Mouse (Mus musculus): ENCODE results near the gene Adam15.

Gene Adam15

DNA sequence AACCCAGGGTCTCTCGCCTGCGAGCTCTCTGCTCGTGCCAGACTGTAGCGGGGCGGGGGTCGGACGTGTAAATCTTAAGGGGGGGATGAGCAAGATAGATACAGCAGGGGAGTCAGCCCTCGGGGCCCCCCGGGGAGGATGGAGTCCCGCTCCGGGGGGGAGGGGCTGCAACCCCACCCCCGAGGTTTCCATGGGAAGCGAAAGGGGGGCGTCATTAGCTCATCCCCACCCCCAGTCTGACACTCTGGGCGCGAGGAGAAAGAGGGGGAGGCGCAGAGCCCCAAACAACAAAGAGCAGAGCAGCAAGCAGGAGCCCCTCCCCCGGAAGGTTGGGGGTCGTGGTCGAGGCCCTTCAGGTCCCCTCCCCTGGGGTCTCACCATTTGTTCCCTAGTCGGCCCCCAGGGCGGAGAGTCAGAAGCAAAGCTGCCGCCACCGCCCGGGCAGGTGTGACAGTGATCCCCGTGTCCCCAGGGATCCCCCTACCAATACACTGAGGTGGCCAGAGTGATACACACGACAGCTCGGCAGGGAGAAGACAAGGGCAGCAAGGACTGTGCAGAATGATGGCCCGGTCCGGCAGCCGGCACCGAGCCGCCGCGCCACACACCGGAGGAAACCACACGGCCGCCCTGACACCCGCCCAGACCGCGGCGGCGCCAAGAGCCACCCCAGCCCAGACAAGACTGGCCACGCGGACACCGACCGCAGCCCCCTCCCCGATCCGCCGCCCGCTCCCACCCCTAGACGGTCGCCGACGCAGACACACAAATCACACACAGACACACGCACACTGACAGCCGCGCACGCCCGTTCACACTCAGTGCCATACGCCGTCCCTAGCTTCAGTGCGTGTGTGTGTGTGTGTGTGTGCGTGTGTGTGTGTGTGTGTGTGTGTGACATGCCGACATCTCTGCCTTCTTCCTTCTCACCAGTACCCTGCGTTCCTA is 28.3 kb downstream of the Adam15 start:
- DNase-seq = peak; percentile 34

DNA sequence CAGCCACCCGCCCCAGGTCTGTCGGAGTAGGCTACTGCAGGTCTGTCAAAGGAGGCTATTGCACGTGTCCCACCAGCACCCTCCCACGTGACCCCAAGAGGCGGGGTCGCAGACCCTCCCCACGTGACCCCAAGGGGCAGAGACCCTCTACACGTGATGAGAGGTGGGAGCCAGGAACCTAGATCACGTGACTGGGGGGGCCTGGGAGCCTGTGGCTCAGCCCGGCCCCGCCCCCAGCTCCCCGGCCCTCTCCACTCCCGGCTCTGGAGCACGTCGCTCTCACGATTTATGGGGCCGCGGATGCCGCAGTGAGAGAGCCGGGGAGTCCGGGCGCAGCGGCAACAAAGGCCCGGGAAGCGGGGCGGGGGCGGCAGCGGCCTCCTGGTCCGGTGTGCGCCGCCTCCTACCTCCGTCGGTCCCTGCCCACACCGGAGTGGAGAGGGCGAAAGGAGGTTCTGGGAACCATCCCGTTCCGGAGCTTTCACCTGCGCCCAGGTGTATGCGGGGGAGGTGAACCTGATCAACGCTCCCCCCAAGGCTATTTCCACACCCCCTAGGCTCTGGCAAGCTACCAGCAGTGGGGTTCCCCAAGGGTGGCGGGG is 29.1 kb downstream of the Adam15 start:
- peak; percentile 31 for DNase-seq

DNA sequence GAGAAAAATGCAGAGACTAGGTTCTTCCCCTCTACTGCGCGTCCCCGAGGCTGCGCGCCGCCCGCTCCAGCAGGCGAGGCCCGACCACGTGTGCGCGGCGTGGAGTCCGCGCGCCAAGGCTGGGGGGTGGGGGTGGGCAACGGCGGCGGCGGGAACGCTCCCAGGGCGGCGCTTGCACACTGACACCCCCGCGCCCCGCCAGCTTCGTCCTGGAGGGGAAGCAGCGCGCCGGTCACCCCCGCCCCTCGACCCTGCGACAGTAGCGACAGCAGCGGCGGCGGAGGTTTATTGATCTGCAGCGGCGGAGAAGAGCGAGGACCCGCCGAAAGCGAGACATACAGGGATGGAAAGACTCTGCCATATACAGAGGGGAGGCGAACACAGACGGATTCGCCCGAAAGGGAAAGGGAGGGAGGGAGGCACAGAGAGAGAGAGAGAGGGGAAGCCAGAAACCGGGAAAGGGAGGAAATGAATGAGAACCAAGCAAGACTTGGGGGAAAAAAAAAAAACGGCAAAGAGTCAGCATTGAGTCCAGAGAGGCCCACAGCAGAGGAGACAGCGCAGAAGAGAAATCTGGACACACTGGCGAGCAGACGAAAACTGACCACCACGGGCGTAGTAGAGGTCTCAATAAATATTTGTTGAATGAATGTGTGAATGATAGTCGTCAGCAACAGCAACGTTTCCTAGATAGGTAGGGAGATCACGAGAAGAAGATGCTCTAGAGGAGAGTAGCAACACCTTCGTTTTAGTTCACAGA is 30.0 kb downstream of the Adam15 start:
- no peak for DNase-seq

DNA sequence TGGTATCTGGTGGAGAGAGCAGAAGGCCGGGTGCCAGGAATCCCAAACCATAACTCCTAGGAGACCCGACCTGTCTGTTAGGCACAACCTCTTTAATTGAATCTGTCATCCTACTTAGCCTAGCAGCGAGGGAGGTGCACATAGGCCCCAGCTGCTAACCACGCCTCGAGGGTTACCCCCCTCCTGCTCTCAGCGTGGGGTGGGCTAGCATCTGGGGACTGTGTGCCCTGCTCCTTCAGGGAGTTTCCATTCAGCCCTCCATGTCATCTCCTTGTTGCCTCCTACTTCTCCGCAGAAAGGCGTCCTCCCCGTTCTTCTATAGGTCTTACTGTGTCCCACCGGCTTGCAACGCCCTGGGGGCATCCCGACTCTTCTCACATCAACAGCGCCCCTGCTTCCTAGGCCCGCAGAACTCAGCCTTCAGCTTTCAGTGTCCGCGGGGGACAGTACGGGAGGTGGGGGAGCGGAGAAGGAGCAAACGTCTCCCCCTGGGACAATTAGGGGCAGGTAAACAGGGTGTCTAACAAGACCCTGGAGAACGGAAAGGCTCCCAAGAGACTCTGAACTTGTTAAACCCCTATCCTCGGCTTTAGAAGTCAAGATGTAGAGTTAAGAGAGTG is 30.7 kb downstream of the Adam15 start:
- no peak for DNase-seq

DNA sequence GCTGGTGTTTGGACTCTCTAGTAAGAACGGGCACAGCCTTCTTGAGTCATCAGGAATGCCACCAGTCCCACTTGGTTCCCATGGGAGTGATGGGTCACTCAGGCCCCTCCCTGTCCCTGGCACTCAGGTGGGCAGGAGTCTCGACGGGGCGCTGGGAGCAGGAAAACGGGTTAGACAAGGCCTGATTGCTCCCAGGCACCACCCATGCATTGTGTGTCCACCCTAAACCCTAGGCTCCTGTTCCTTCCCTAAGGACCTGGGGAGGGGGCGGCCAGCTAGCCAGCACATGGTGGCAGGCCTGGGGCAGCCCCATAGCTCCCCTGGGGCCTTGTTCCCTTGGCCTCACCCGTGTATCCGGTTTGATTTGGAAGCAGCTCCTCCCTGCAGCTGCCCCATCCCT is 31.5 kb downstream of the Adam15 start:
- DNase-seq = no peak

DNA sequence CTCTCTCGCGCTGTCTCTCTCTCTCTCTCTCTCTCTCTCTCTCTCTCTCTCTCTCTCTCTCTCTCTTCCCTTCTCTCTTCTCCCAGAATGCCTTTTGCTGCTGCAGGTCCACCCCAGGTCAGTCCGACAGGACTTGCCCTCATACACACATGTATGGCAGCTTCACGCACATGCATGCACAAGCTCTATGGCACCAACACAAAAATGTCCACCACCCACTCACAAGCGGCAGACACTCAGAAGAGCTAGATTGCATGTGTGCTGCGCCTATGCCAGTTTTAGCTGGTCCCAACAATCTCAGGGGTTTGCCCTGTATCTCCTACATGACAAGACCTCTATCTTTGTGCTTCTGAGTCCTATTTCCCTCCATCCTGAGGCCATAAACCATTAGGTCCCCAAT is 32.5 kb downstream of the Adam15 start:
- no peak for DNase-seq

DNA sequence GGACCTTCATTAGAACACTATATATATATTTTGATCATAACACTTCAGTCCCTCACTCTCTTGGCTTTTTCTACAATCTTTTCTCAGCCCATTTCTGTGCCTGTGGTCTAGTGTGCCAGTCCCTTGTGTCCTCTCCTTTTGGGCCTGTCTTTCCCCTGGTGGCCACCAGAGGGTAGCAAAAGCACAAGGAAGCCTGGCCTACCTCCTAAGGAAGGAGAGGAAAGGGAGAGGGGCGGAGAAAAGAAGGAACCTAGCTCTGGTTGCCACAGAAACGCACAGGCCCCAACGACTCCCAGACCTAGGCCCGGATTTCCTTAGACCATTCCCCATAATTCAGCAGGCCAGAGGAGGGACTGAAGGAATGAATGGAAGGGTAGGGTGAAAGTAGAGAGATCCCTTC is 33.0 kb downstream of the Adam15 start:
- peak; percentile 79 for DNase-seq

DNA sequence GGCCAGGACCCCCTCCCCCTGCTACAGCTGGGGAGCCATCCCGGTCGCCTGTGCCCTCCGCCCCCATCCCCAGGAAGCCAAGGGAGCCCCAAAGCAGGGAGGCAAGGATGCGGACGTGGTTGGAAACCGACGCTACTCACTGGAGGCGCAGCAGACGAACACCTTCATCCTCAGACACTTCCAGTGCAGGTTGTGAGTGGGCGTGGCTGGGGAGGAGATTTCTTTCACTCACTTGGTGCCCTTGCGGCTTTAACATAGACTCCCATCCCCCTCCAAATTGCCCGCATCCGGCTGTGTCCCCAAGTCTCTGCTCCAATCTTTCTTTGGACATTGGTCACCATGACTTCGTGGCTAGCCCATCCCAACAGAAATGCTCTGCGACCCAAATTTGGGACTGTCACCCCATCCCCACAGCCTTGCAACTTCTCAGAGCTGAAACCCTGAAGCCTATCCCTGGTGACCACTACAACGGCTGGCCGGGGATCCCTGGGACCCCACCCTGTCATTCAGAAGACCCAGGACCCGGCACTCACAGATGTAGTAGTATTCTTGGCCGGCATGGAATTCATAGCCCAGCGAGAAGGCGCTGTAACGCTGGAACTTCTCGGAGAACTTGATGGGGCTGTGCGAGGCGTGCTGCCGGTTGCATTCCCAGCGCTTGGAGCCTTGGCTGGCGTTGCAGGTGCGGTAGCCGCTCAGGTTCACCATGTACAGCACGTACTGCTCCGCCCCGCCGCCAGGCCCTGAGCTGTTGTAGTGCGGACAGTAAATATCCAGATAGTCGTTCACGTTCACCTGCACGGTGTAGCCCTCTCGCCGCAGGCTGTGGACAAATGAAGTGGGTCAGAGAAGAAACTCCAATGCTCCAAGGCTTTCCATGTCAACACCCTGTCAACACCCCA is 33.6 kb downstream of the Adam15 start:
- DNase-seq = peak; percentile 36

DNA sequence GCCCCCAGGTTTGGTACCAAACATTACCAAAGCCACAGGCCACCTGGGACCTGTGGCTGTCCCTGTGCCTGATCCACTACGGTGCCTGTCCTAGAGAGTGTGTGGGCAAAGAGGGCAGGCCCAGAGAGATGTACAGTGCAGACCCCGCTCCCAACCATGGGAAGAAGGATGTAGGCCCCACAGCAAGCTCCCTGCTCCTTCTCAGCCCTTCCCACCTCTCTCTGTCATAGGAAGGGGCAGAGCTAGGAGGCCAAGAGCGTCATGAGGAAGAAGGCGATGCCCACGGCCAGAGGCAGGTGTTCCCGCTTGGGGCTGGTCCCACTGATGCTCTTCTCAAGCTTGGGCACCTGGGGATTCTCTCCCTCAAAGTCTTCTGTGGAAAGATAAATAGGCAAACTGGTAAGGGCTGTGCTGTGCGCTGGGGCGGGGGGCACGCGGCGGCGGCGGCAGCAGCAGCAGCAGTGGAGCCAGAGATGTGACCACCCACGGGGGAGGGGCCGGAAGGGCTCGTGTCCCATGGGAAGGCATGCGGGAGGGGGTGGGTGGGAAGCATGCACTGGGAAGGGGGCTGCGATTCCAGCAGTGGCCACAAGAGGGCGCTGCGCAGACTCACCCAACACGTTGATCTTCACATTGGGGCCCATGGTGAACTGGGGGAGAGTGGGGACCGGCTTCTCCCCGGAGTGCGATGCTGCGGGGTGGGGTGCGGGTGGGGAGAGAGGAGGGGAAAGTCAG is 34.4 kb downstream of the Adam15 start:
- peak; percentile 52 for DNase-seq

DNA sequence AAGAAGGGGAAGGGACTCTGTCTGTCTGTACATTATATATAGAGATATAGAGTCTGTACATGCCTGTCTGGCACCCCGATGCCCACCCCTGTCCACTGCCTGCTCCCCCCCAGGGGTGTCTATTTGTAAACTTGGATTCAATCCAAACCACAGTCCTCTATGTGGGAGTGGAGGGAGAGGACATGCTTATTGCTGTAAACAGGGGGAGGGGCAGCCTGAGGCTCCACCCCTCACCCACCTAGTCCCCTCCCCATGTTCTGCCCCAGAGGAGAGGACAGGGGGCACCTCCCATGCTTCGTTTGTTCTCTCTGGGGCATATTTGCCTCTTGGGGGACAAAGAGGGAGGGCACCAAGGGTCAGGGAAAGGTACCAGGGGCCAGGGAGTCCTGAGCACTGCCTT is 35.0 kb downstream of the Adam15 start:
- peak; percentile 31 for DNase-seq

DNA sequence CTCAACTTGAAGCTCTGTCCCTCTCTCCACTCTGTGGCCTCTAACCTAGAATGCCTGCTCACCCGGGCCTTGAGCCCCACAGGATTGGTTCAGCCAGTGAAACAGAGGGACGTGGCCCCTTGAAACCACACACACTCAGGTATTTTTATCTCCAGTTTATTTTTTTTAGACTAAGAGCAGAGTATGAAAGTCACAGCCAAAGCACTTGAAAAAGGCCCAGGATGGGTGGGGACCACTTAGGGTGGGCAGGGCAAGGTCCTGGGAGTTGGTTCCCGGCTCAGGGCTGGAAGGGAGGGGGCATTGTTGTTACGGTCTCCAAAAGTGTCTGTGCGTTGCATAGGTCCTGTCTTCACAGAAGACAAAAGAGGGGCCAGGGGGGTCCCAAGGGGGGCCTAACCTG is 35.5 kb downstream of the Adam15 start:
- DNase-seq = no peak

DNA sequence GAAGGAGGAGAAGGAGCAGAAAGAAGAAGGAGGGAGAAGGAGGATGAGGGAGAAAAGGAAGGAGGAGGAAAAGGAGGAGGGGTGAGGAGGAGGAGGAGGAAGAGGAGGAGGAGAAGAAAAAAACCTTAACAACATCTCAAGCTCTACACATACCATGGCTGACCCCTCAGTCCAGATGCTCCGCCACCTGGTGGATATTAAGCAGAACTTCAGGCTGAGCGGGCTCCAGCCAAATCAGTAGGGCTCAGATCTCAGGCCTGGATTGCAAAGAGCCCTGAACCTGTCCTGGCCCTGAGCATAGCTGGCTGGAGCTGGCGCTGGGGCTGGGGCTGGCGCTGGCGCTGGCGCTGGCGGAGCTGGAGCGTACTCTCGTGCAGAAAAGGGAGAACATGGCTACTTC is 41.7 kb downstream of the Adam15 start:
- DNase-seq = peak; percentile 59

DNA sequence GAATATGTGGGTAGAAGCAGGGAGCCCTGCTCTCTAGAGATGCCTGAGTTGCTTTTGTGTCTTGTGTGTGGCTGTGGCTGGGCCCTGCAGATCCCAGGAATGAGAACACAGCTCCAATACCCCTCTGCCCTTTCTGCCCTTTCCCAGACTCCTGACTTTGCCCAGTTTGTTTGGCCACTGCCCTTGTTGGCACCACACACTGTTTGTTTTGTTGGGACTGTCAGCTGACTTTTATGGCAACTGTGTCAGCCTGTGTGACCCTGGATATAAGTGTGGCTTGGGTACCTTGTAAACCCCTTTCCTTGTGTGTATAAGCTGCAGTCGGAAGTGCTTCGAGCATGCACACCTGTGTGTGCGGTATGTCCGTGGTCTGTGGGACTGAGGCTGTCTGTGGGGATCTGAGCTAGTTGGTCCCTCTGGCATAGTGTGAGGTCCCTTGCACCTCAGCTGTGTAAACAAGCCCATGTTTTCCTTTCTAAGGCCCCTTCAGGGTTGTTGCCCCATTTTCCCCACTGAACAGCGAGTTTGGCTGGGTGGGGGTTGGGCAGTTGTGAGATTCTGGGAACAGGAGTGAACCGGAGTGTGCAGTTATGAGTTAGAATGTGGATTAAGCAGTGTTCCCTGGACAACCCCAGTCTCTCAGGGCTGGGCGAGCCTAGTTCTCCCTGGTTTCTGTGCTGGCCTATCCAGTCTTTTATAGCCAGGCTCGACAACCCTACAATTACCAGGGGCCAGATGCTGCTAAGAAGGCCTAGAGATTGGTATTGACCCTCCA is 44.1 kb downstream of the Adam15 start:
- DNase-seq = no peak

DNA sequence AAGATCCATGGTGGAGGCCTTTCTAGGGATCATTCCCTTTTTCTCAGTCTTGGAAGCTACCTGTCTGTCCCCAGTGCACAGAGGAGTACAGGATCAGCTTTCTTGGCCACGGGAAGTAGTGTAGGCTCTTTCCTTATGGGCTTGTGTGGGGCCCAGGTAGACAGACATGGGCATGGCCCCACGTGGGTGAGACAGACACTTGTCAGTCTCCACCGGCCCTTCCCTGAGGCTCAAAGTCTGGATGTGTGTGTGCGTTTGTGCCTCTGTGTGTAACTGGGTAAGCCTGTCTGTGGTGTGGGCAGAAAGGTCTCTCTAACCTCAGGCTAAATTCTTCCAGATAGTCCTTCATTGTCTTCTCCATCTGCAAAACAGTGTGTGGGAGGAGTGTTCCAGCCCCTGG is 44.7 kb downstream of the Adam15 start:
- DNase-seq = no peak

DNA sequence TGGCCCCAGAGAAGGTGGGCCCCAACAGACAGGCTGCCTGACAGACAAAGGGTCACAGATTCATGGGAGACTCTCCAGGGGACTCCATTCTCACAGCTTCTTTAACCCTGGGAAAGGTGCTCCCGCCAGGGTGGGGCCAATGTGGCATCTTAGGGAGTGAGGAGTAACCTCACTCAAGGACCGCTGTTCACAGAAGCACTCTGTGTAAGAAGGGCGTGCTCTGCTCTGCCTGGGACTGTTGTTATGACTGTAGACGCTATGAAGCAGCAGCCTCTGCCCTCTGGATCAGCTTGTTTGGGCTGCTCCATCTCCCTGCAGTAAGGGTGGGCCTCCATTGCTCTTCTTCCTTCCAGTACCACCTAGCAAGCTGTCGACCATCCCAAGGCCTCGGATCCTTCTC is 45.4 kb downstream of the Adam15 start:
- no peak for DNase-seq

DNA sequence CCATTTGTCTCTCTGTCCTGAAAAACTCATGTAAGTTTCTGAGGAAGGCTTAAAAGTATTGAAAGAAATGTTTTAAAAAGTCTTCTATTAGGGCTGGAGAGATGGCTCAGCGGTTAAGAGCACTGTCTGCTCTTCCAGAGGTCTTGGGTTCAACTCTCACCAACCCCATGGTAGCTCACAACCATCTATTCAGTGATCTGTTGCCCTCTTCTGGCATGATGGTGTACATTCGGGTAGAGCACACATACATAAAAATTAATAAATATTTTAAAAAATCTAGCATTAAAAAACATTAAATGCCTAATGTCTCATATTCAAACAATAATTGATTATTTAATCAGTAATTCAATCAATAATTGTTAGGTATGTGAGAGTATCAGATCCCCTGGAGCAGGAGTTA is 49.3 kb downstream of the Adam15 start:
- no peak for DNase-seq

DNA sequence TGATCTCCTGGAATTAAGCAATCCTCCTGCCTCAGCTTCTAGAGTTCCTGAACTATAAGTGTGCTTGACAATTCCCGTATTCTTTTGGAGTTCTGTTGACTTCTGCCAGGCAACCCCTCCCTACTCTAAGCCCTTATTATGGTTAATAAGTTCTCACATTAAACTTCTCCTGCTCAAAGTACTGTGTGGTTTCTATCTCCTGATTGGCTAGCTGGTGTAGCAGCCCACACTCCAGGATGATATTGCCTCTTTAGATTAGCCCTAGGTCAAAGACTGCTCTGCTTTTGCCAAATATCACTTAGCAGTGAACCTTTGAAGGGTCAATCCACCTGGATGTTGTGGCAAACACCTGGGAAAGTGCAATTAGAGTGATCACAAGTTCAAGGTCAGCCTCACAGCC is 49.7 kb downstream of the Adam15 start:
- no peak for DNase-seq

DNA sequence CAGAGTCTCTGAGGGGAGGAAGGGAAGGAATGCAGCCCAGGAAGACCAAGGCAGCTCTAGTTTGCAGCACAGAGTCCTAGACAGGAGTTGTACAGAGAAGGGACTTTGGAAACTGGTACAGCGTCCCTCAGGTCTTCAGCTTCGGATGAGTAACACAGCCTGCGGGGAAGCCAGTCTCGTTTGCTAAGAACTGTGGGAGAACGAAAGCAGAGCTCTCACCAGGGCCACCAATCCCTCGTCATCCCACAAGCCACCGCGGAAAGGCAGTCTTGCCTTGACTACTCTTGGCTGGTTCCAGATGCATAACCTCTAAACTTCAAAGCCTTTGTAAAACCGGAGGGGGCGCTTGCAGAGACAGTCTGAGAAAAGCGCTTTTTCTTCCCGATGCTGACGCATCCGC is 50.3 kb downstream of the Adam15 start:
- DNase-seq = no peak

DNA sequence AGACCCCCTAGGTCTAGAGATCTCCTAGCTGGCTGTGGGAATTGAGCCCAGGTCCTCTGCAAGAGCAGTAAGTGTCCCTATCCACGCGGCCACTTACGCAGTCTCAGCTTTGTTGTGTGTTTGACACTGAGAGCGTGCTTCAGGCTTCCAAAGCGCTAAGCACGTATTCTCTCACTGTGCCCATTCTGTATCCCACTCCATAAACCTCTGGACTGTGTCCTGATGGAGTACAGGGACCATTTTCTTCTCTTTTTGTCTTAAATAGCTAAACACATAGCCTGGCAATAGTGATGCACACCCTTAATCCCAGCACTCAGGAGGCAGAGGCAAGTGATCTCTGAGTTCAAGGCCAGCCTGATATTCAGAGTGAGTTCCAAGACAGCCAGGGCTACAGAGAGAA is 50.9 kb downstream of the Adam15 start:
- DNase-seq = no peak

DNA sequence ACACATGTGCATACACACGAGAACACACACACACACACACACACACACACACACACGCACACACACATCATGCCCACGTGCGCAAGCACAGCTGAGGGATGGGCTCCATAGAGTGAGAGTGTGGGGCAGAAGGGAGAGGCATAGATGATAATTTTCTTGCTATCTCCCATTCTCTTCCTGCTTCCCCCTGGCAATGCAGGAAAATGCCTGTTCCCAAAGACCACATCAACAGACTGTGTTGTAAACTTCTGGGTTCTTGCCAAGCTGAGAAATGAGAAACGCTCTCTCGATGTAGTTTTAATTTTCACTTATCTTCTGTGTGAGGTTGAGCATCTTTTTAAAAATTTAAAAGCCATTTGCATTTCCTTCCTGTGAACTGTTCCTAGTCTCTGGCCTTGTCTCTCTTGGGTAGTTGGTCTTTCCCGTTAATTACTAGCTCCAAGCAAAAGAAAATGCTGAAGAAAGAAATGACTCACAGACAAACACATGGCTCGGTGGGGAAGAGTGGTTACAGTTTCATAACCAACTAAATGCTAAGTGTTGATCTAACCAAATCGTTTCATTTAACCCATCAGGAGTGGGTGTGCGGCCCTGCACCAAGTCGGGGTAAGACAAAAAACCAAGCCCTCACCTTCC is 52.9 kb downstream of the Adam15 start:
- DNase-seq = no peak

All from cerebellum, adult 9-11 months (tissue).